Comparison of ENCODE assay signal across 24 mouse cellular contexts in genomic region chr6:92875340-92875739, GRCm38 (mm10). TPM values are rescaled to one million over a fixed set of nuclear protein-coding genes. Genes with fewer than 3 reads are reported as not detected.
"Had no signal": no experiment of that assay in that cellular context is flagged by ENCODE, and none has a peak within 500 bp of the region (broad histone marks: within the 10 kb centered on the region; RNA-seq: fewer than 3 reads in every experiment).

No protein-coding gene starts in this region.

- H3K9me3 ChIP-seq: limb, embryonic 10.5 days; limb, embryonic 13.5 days; liver, embryonic 12.5 days; liver, embryonic 15.5 days; midbrain, embryonic 12.5 days; midbrain, embryonic 15.5 days; neural tube, embryonic 12.5 days; neural tube, embryonic 15.5 days had no signal

- DNase-seq: kidney, postnatal 4 days; liver; right cerebral cortex, adult 18-20 months; right cerebral cortex, postnatal 14 days; right cerebral cortex, postnatal 4 days; thymus, adult 2 months; thymus, postnatal 14 days; thymus, postnatal 4 days had no signal

- H3K27ac ChIP-seq: limb, embryonic 10.5 days; limb, embryonic 13.5 days; liver, embryonic 12.5 days; liver, embryonic 15.5 days; macrophage; midbrain, embryonic 12.5 days; midbrain, embryonic 15.5 days; neural tube, embryonic 12.5 days; neural tube, embryonic 15.5 days; stomach, postnatal 0 days had no signal

- H3K4me1 ChIP-seq: liver, embryonic 15.5 days; midbrain, embryonic 12.5 days; midbrain, embryonic 15.5 days; neural tube, embryonic 12.5 days had no signal

- H3K36me3 ChIP-seq: liver, embryonic 12.5 days; liver, embryonic 15.5 days; midbrain, embryonic 12.5 days; midbrain, embryonic 15.5 days; neural tube, embryonic 12.5 days; neural tube, embryonic 15.5 days had no signal

- ATAC-seq: liver, embryonic 12.5 days; midbrain, embryonic 15.5 days had no signal

- H3K27me3 ChIP-seq: limb, embryonic 13.5 days; liver, embryonic 12.5 days; liver, embryonic 15.5 days; midbrain, embryonic 15.5 days; neural tube, embryonic 12.5 days; neural tube, embryonic 15.5 days had no signal

- H3K9ac ChIP-seq: limb, embryonic 13.5 days; liver, embryonic 12.5 days; liver, embryonic 15.5 days; midbrain, embryonic 12.5 days; midbrain, embryonic 15.5 days; neural tube, embryonic 12.5 days; neural tube, embryonic 15.5 days had no signal

- H3K4me3 ChIP-seq: limb, embryonic 10.5 days; limb, embryonic 13.5 days; liver, embryonic 12.5 days; liver, embryonic 15.5 days; midbrain, embryonic 12.5 days; midbrain, embryonic 15.5 days; neural tube, embryonic 12.5 days; neural tube, embryonic 15.5 days had no signal

- H3K4me2 ChIP-seq: limb, embryonic 13.5 days; liver, embryonic 12.5 days; liver, embryonic 15.5 days; midbrain, embryonic 12.5 days; midbrain, embryonic 15.5 days; neural tube, embryonic 12.5 days; neural tube, embryonic 15.5 days had no signal

RNA-seq across cellular contexts. Expression of gene Gm15737, which starts 6.2 kb away (rescaled TPM):
- total RNA-seq: layer of hippocampus, adult 18-20 months; layer of hippocampus, postnatal 25 days; left cerebral cortex, adult 18-20 months; left cerebral cortex, postnatal 25 days; megakaryocyte, adult 5-6 weeks had no signal
- polyA plus RNA-seq: limb, embryonic 10.5 days; liver, embryonic 12.5 days; liver, embryonic 15.5 days; lung, adult 2 months; macrophage; midbrain, embryonic 12.5 days; midbrain, embryonic 15.5 days; neural tube, embryonic 12.5 days; neural tube, embryonic 15.5 days; thymus, adult 2 months had no signal

RNA-seq across cellular contexts. Expression of gene A730049H05Rik, which starts 59.1 kb away (rescaled TPM):
- total RNA-seq: left cerebral cortex, adult 18-20 months; megakaryocyte, adult 5-6 weeks had no signal
- polyA plus RNA-seq: liver, embryonic 15.5 days; macrophage; neural tube, embryonic 12.5 days had no signal
